Mouse (Mus musculus) hindbrain, embryonic 15.5 days (tissue): ENCODE results near the gene Tradd. TPM values are rescaled to one million over a fixed set of nuclear protein-coding genes. Genes with fewer than 3 reads are reported as not detected.
"Not testable (repeated sequence)": the region's sequence is repeated elsewhere in the genome, so short reads cannot be mapped to it uniquely, and the experiment has no call there.

Experiments used
- ATAC-seq: fragments of 200-750 bp; cut with Nextera tagmentation; 2 replicates; pipeline ENCODE4 v1.8.0; 2017; ENCODE audit warnings: low read depth, moderate number of reproducible peaks, moderate TSS enrichment; ENCODE audit not compliant: low FRiP score
- H3K27ac ChIP-seq: fragments of 300-500 bp; sonication (generic); replicated peaks from 2 replicates; pipeline ENCODE4 v1.5.1; 2015; ENCODE audit warnings: mild to moderate bottlenecking, inconsistent platforms
- H3K27me3 ChIP-seq: fragments of 300-500 bp; sonication (generic); 2 replicates; pipeline ENCODE4 v1.6.1; 2015; ENCODE audit warnings: control low read depth, inconsistent platforms
- H3K36me3 ChIP-seq: fragments of 300-500 bp; sonication (generic); 2 replicates; pipeline ENCODE4 v1.6.1; 2015; ENCODE audit warnings: control low read depth, inconsistent platforms
- H3K4me1 ChIP-seq: fragments of 300-500 bp; sonication (generic); replicated peaks from 2 replicates; pipeline ENCODE4 v1.6.1; 2015; ENCODE audit warnings: control low read depth, inconsistent platforms
- H3K4me2 ChIP-seq: fragments of 300-500 bp; sonication (generic); 2 replicates; pipeline ENCODE4 v1.6.1; 2015; ENCODE audit warnings: moderate library complexity, mild to moderate bottlenecking, inconsistent platforms
- H3K4me3 ChIP-seq: fragments of 300-500 bp; sonication (generic); 2 replicates; pipeline ENCODE4 v1.5.1; 2015; ENCODE audit warnings: mild to moderate bottlenecking, inconsistent platforms
- H3K9ac ChIP-seq: fragments of 300-500 bp; sonication (generic); 2 replicates; pipeline ENCODE4 v1.6.1; 2015; ENCODE audit warnings: inconsistent platforms
- H3K9me3 ChIP-seq: fragments of 300-500 bp; sonication (generic); 2 replicates; pipeline ENCODE4 v1.6.1; 2016; ENCODE audit warnings: control low read depth, inconsistent platforms
- WGBS: fragments of 180-500 bp; shearing (Covaris S2); methylation state at CpG from one replicate; pipeline ENCODE4 v1.1.7; 2015; 5-methylcytosine and 5-hydroxymethylcytosine counted together
- polyA plus RNA-seq: library from polyadenylated mRNA; unstranded; fragments of >200 nt; fragmentation: Nextera tagmentation; extraction: Ambion mirVana; gene quantifications from 2 replicates; pipeline ENCODE4 v1.2.1, GENCODE M21; 2015

Gene Tradd
- polyA plus RNA-seq, 1 experiment from 2014 or later, result 19.3 TPM

- H3K27ac ChIP-seq, H3K4me3 ChIP-seq, ATAC-seq, H3K9me3 ChIP-seq, H3K4me2 ChIP-seq, H3K27me3 ChIP-seq, H3K36me3 ChIP-seq, H3K9ac ChIP-seq: not testable (repeated sequence)
- H3K4me1 ChIP-seq, result peaks cover 32% of the 10 kb centered on the region
- WGBS, result 62% methylated on average over 3 of the region's 3 CpGs
These were observed 27.4 kb upstream of the Tradd start for GRCm38 (mm10) chr8:105291802-105292201.

GRCm38 (mm10) chr8:105291364-105291763 is 27.0 kb upstream of the Tradd start:
- ATAC-seq, H3K27me3 ChIP-seq, H3K9me3 ChIP-seq, H3K9ac ChIP-seq, H3K4me2 ChIP-seq, H3K27ac ChIP-seq, H3K36me3 ChIP-seq, H3K4me3 ChIP-seq: not testable (repeated sequence)
- H3K4me1 ChIP-seq, result peaks cover 35% of the 10 kb centered on the region
- WGBS, result 85% methylated on average over 8 of the region's 8 CpGs

- Histone ChIP-seq H3K36me3 (no peaks in the 10 kb centered on the region), H3K27ac (no peak overlapping the region), H3K4me2 (peak overlapping the region; percentile 69), H3K27me3 (no peaks in the 10 kb centered on the region), H3K4me3 (peak overlapping the region; percentile 56), H3K9ac (0 out of 2 replicates have a peak overlapping the region, but pooled peaks have one; percentile 40), H3K9me3 (no peaks in the 10 kb centered on the region), H3K4me1 (peaks cover 42% of the 10 kb centered on the region)
- peak; percentile 1; the same call in 1 of the 2 replicates for ATAC-seq
- 5% methylated on average over 31 of the region's 31 CpGs for WGBS
These were observed 26.3 kb upstream of the Tradd start for GRCm38 (mm10) chr8:105290554-105291314.

- peaks cover 50% of the 10 kb centered on the region for H3K4me1 ChIP-seq
- no peaks in the 10 kb centered on the region for H3K27me3 ChIP-seq
- H3K27ac ChIP-seq, result peak within 1 kb of the TSS; percentile 94
- H3K9ac ChIP-seq, result peak within 1 kb of the TSS; percentile 40
- H3K4me2 ChIP-seq, result peak within 1 kb of the TSS; percentile 69
- peak; percentile 6 for ATAC-seq
- no peaks in the 10 kb centered on the region for H3K9me3 ChIP-seq
- 2% methylated on average over 43 of the region's 43 CpGs for WGBS
- peaks cover 7% of the 10 kb centered on the region for H3K36me3 ChIP-seq
- H3K4me3 ChIP-seq, result peak within 1 kb of the TSS; percentile 56
These were observed 25.5 kb upstream of the Tradd start, which contains the start of gene 4931428F04Rik for GRCm38 (mm10) chr8:105289805-105290460. Gene 4931428F04Rik, minus strand, starts transcription at chr8:105289864.

GRCm38 (mm10) chr8:105288958-105289732 is 24.7 kb upstream of the Tradd start:
- Histone ChIP-seq H3K36me3 (peaks cover 13% of the 10 kb centered on the region), H3K4me1 (peaks cover 51% of the 10 kb centered on the region), H3K27me3 (no peaks in the 10 kb centered on the region), H3K27ac (peak overlapping the region; percentile 94), H3K9me3 (no peaks in the 10 kb centered on the region), H3K9ac (peak overlapping the region; percentile 40), H3K4me2 (peak overlapping the region; percentile 69), H3K4me3 (peak overlapping the region; percentile 56)
- under 1% methylated on average over 53 of the region's 53 CpGs for WGBS
- ATAC-seq, result peak; percentile 91

DNA sequence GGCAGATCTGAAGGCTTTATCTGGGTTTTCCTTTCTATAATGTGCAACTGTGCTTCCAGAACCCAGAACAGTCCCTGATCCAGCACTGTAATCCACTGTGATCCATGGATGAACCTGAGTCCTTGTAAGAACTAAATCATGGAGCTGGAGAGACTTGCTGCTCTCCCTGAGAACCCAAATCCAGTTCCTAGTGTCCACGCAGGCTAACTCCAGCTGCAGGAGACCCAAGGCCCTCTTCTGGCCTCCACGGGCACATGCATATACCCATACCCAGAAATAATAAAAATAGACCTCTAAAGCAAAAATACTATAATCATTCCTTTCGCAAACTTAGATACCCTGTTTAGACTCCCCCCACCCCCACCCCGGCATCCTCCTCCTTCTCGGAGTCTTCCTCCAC is 23.8 kb upstream of the Tradd start:
- WGBS, result 70% methylated on average over 5 of the region's 5 CpGs
- H3K9ac ChIP-seq, result peak overlapping the region; percentile 40
- H3K4me2 ChIP-seq, result peak overlapping the region; percentile 69
- peaks cover 51% of the 10 kb centered on the region for H3K4me1 ChIP-seq
- peaks cover 13% of the 10 kb centered on the region for H3K36me3 ChIP-seq
- ATAC-seq, result no peak
- peak overlapping the region; percentile 56 for H3K4me3 ChIP-seq
- H3K9me3 ChIP-seq, result no peaks in the 10 kb centered on the region
- H3K27me3 ChIP-seq, result no peaks in the 10 kb centered on the region
- peak overlapping the region; percentile 94 for H3K27ac ChIP-seq

GRCm38 (mm10) chr8:105286907-105287306 is 22.5 kb upstream of the Tradd start:
- Histone ChIP-seq H3K9me3 (no peaks in the 10 kb centered on the region), H3K4me1 (peaks cover 51% of the 10 kb centered on the region), H3K27ac (no peak overlapping the region), H3K9ac (0 out of 2 replicates have a peak overlapping the region, but pooled peaks have one; percentile 18), H3K27me3 (no peaks in the 10 kb centered on the region), H3K4me2 (peak overlapping the region; percentile 69), H3K4me3 (peak overlapping the region; percentile 7; the same call in 1 of the 2 replicates), H3K36me3 (peaks cover 26% of the 10 kb centered on the region)
- ATAC-seq, result no peak
- 87% methylated on average over 4 of the region's 4 CpGs for WGBS

- peak overlapping the region; percentile 69 for H3K4me2 ChIP-seq
- no peak overlapping the region for H3K27ac ChIP-seq
- H3K27me3 ChIP-seq, result no peaks in the 10 kb centered on the region
- H3K9me3 ChIP-seq, result no peaks in the 10 kb centered on the region
- ATAC-seq, result no peak
- H3K4me1 ChIP-seq, result peaks cover 48% of the 10 kb centered on the region
- no peak overlapping the region for H3K9ac ChIP-seq
- peaks cover 32% of the 10 kb centered on the region for H3K36me3 ChIP-seq
- 43% methylated on average over 12 of the region's 12 CpGs for WGBS
- no peak overlapping the region for H3K4me3 ChIP-seq
These were observed 21.1 kb upstream of the Tradd start for GRCm38 (mm10) chr8:105285514-105285913.

- H3K4me3 ChIP-seq, result no peak overlapping the region
- no peak for ATAC-seq
These were observed 18.7 kb upstream of the Tradd start for GRCm38 (mm10) chr8:105283074-105283473.

DNA sequence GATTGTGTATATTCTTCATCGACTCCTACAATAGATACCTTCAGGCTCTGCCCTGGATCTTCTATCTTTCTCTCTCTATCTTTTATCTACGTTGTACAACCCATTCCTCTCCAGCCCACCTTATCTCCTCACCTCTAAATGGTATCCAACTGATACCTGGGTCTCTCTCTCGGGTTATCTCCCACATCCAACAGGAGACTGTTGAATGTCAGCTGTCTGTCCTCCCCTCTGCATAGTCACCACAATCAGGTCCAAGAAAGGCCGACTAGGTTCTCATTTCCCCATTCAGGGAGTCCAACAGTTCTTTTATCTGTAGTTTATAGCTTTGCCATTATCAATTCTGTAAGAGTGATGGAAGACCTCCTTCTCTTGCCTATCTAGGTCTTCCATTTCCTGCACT is 17.8 kb upstream of the Tradd start:
- Histone ChIP-seq H3K27me3 (peaks cover 19% of the 10 kb centered on the region; the same call in 1 of the 2 replicates), H3K9ac (no peak overlapping the region), H3K27ac (no peak overlapping the region), H3K4me3 (no peak overlapping the region), H3K9me3 (no peaks in the 10 kb centered on the region), H3K36me3 (peaks cover 37% of the 10 kb centered on the region), H3K4me1 (peaks cover 33% of the 10 kb centered on the region), H3K4me2 (no peak overlapping the region)
- no peak for ATAC-seq
- 88% methylated on average over 4 of the region's 4 CpGs for WGBS

More at GRCm38 (mm10) chr8:105283074-105283473, 18.7 kb upstream of the Tradd start:
- Histone ChIP-seq H3K36me3 (peaks cover 37% of the 10 kb centered on the region), H3K4me1 (peaks cover 41% of the 10 kb centered on the region), H3K27ac (no peak overlapping the region), H3K9ac (no peak overlapping the region), H3K27me3 (peaks cover 13% of the 10 kb centered on the region; the same call in 1 of the 2 replicates), H3K9me3 (no peaks in the 10 kb centered on the region), H3K4me2 (no peak overlapping the region)
- 22% methylated on average over 22 of the region's 23 CpGs for WGBS

DNA sequence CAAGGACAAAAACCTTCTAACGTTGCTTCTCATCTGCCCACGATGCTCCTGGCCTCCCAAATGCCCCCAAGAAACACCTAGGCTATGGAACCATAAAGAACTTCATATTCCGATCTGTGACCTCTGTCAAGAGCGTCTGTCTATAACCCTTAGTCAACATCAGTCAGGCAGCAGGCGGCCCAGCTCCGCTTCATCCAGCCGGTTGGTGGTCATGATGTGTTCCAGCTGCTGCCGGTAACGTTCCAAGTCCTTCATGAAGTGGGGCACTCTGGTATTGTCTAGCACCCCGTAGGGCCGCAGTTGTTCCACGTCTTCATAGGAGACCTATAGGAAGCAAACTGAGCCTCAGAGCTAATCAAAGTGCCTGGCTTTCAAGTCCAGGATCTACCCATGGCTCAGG is 17.4 kb upstream of the Tradd start:
- Histone ChIP-seq H3K9ac (no peak overlapping the region), H3K4me2 (no peak overlapping the region), H3K4me3 (no peak overlapping the region), H3K4me1 (peaks cover 30% of the 10 kb centered on the region), H3K9me3 (no peaks in the 10 kb centered on the region), H3K27ac (no peak overlapping the region), H3K27me3 (peaks cover 19% of the 10 kb centered on the region; the same call in 1 of the 2 replicates), H3K36me3 (peaks cover 37% of the 10 kb centered on the region)
- ATAC-seq, result no peak
- WGBS, result 87% methylated on average over 12 of the region's 12 CpGs
